Comparison of ENCODE assay signal across 34 mouse cellular contexts in the genomic region with DNA sequence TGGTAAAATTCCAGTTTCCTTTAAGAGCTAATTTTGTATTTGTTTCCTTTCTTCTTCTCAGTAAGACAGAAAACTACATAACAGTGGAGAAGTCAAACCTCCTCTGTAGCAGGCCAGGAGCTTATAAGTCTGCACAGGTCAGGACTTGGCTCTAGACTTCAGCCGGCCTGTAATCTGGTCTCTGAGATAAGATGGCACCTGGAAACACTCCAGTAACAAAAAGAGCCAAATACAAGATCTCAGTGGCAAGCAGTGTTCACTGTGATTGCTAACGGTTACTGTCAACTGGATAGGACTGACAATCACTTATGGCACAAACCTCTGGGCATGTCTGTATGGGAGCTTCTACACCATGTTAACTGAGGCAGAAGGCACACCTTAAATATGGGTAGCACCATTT. TPM values are rescaled to one million over a fixed set of nuclear protein-coding genes. Genes with fewer than 3 reads are reported as not detected.
DNase-seq lines count a peak whose midpoint lies in the region; ATAC-seq lines count a peak whose summit lies in the region.
"Had no signal": no experiment of that assay in that cellular context is flagged by ENCODE, and none has a peak within 500 bp of the region (broad histone marks: within the 10 kb centered on the region; RNA-seq: fewer than 3 reads in every experiment).

No protein-coding gene starts in this region.

- H3K9me3 ChIP-seq in heart, embryonic 14.5 days (ENCODE audit: control insufficient read depth, low read length): no peaks in the 10 kb centered on the region
- no peaks in the 10 kb centered on the region for H3K9me3 ChIP-seq in heart, embryonic 15.5 days (replicated peaks)
- H3K9me3 ChIP-seq: embryonic facial prominence, embryonic 10.5 days; embryonic facial prominence, embryonic 15.5 days; forebrain, embryonic 12.5 days; hindbrain, embryonic 15.5 days; limb, embryonic 12.5 days; liver, embryonic 13.5 days; midbrain, embryonic 10.5 days; midbrain, embryonic 15.5 days had no signal

- H3K36me3 ChIP-seq in heart, embryonic 14.5 days (ENCODE audit: control insufficient read depth, insufficient read depth, low read length): peaks cover 35% of the 10 kb centered on the region
- peaks cover 8% of the 10 kb centered on the region; the same call in 1 of the 2 replicates for H3K36me3 ChIP-seq in heart, embryonic 15.5 days
- H3K36me3 ChIP-seq: embryonic facial prominence, embryonic 15.5 days; midbrain, embryonic 15.5 days had no signal

- H3K4me3 ChIP-seq in heart, embryonic 14.5 days (ENCODE audit: control insufficient read depth in 1 of 2, insufficient read depth in 1 of 2, low read depth in 1 of 2, low read length in 2 of 2): no peak overlapping the region
- no peak overlapping the region for H3K4me3 ChIP-seq in heart, embryonic 15.5 days
- H3K4me3 ChIP-seq: embryonic facial prominence, embryonic 10.5 days; embryonic facial prominence, embryonic 15.5 days; forebrain, embryonic 12.5 days; hindbrain, embryonic 15.5 days; left cerebral cortex, adult 2 months; limb, embryonic 12.5 days; liver, embryonic 13.5 days; midbrain, embryonic 10.5 days; midbrain, embryonic 15.5 days had no signal

- ATAC-seq in heart, embryonic 14.5 days (ENCODE audit: insufficient number of reproducible peaks, insufficient read depth, low FRiP score, low read depth): no peak
- no peak for ATAC-seq in heart, embryonic 15.5 days (replicated peaks; ENCODE audit: insufficient number of reproducible peaks, insufficient read depth, low FRiP score, low read depth)
- ATAC-seq in megakaryocyte-erythroid progenitor cell, adult 5-6 weeks (replicated peaks; ENCODE audit: low FRiP score, low TSS enrichment, poor library complexity, severe bottlenecking): peak; percentile 42
- ATAC-seq: activated CD4-positive, CD25-positive, alpha-beta regulatory T cell, adult 4 months; forebrain, postnatal 0 days; inflammation-experienced regulatory T-cells, adult 6 months; midbrain, embryonic 15.5 days had no signal

- peak; percentile 17 to 25 for DNase-seq in heart, adult 18-20 months
- DNase-seq in heart, postnatal 25 days (ENCODE audit: low spot score): no peak
- DNase-seq in heart, adult 8-10 months (ENCODE audit: low spot score): no peak
- no peak for DNase-seq in spleen, postnatal 4 days (ENCODE audit: low spot score in 2 of 2)
- DNase-seq: adrenal gland, adult 2 months; adrenal gland, postnatal 36 days; B cell, adult 2 months; cerebellum, adult 18-20 months; cerebellum, postnatal 25 days; forebrain, postnatal 0 days; gastrocnemius, postnatal 25 days; kidney, adult 11 months; kidney, postnatal 25 days; liver, embryonic 13.5 days; lung, embryonic 14.5 days; lung, postnatal 14 days; right cerebral cortex, postnatal 25 days; spleen, adult 18-20 months; thymus, adult 18-20 months; thymus, postnatal 25 days had no signal

- no peaks in the 10 kb centered on the region for H3K27me3 ChIP-seq in heart, embryonic 14.5 days (ENCODE audit: control insufficient read depth, insufficient read depth, low read length)
- H3K27me3 ChIP-seq in heart, embryonic 15.5 days: no peaks in the 10 kb centered on the region
- H3K27me3 ChIP-seq: embryonic facial prominence, embryonic 15.5 days; forebrain, embryonic 12.5 days; hindbrain, embryonic 15.5 days; limb, embryonic 12.5 days; liver, embryonic 13.5 days; midbrain, embryonic 15.5 days had no signal

- peak overlapping the region; percentile 41 to 44; a peak in 2 of 4 replicates for H3K27ac ChIP-seq in heart, embryonic 14.5 days (replicated peaks in 1 of 2; ENCODE audit: control insufficient read depth in 1 of 2, insufficient read depth in 1 of 2, low read depth in 2 of 2, low read length in 2 of 2)
- H3K27ac ChIP-seq in heart, embryonic 15.5 days: peak overlapping the region; percentile 27; the same call in 1 of the 2 replicates
- H3K27ac ChIP-seq: embryonic facial prominence, embryonic 10.5 days; embryonic facial prominence, embryonic 15.5 days; forebrain, embryonic 12.5 days; hindbrain, embryonic 15.5 days; left cerebral cortex, adult 2 months; limb, embryonic 12.5 days; liver, embryonic 13.5 days; midbrain, embryonic 10.5 days; midbrain, embryonic 15.5 days; stomach, postnatal 0 days had no signal

- WGBS in heart, embryonic 14.5 days: 6% methylated on average over 2 of the region's 2 CpGs
- 25% methylated on average over 2 of the region's 2 CpGs for WGBS in heart, embryonic 15.5 days

- intact Hi-C loops in heart, postnatal 25 days (cut with DNase I): no loop called here

- H3K9ac ChIP-seq in heart, embryonic 14.5 days (ENCODE audit: low read length): no peak overlapping the region
- H3K9ac ChIP-seq in heart, embryonic 15.5 days: no peak overlapping the region
- H3K9ac ChIP-seq: embryonic facial prominence, embryonic 15.5 days; forebrain, embryonic 12.5 days; forebrain, postnatal 0 days; hindbrain, embryonic 15.5 days; limb, embryonic 12.5 days; liver, embryonic 13.5 days; lung, embryonic 14.5 days; midbrain, embryonic 15.5 days had no signal

- H3K4me1 ChIP-seq in heart, embryonic 14.5 days (ENCODE audit: control insufficient read depth in 2 of 2, insufficient read depth in 2 of 2, low read length in 2 of 2): peaks cover 31 to 69% of the 10 kb centered on the region in 2 experiments
- peaks cover 56% of the 10 kb centered on the region for H3K4me1 ChIP-seq in heart, embryonic 15.5 days (replicated peaks)

- 0 out of 2 replicates have a peak overlapping the region, but pooled peaks have one; percentile 13 for H3K4me2 ChIP-seq in heart, embryonic 14.5 days (ENCODE audit: low read length)
- no peak overlapping the region for H3K4me2 ChIP-seq in heart, embryonic 15.5 days
- H3K4me2 ChIP-seq: embryonic facial prominence, embryonic 15.5 days; forebrain, embryonic 12.5 days; hindbrain, embryonic 15.5 days; limb, embryonic 12.5 days; liver, embryonic 13.5 days; lung, embryonic 14.5 days; midbrain, embryonic 15.5 days had no signal

RNA-seq across cellular contexts. Expression of a gene that starts 4.4 kb away (rescaled TPM):
- 10 to 100 TPM; 17.1 to 18.4 TPM for total RNA-seq in heart, adult 18-20 months (2021)
- 10 to 100 TPM; 18.7 to 19.8 TPM for total RNA-seq in heart, postnatal 25 days (2021)
- polyA plus RNA-seq in heart, embryonic 14.5 days (2014; fragmentation: Nextera tagmentation; extraction: Ambion mirVana): 32.4 and 32.5 TPM in 2 replicates
- 10 to 100 TPM; 16.9 to 19.7 (median 18.2) TPM for total RNA-seq in heart, adult 8-10 months (2022)
- polyA plus RNA-seq in heart, embryonic 15.5 days (2015; fragmentation: Nextera tagmentation; extraction: Ambion mirVana): 24.5 and 29.4 TPM in 2 replicates
- total RNA-seq in megakaryocyte-erythroid progenitor cell, adult 5-6 weeks (2014; fragmentation: Nextera tagmentation): 16.6 and 26.5 TPM in 2 replicates
- total RNA-seq in megakaryocyte-erythroid progenitor cell, adult 5-6 weeks (2017): 11.3 and 11.8 TPM in 2 replicates

RNA-seq across cellular contexts. Expression of a gene that starts 25.7 kb away (rescaled TPM):
- total RNA-seq in heart, adult 18-20 months (2021): 10 to 100 TPM; 26.7 to 29.5 TPM
- total RNA-seq in heart, postnatal 25 days (2021): 10 to 100 TPM; 36.2 to 37.3 TPM
- polyA plus RNA-seq in heart, embryonic 14.5 days (2014; fragmentation: Nextera tagmentation; extraction: Ambion mirVana): 80.7 and 80.9 TPM in 2 replicates
- total RNA-seq in heart, adult 8-10 months (2022): 10 to 100 TPM; 24.2 to 38.5 (median 28.3) TPM
- polyA plus RNA-seq in heart, embryonic 15.5 days (2015; fragmentation: Nextera tagmentation; extraction: Ambion mirVana): 68.6 and 78.9 TPM in 2 replicates
- total RNA-seq in megakaryocyte-erythroid progenitor cell, adult 5-6 weeks (2014; fragmentation: Nextera tagmentation): 11.4 and 22.5 TPM in 2 replicates
- 5.1 and 12.0 TPM in 2 replicates for total RNA-seq in megakaryocyte-erythroid progenitor cell, adult 5-6 weeks (2017)

Comparison
In these comparisons a context has a peak if more than half of its experiments do, and no peak if none do; other contexts are left out.
1. DNase-seq: peak in heart, adult 18-20 months (2 of 2); none in heart, postnatal 25 days (single experiment), heart, adult 8-10 months (single experiment) and spleen, postnatal 4 days (0 of 2).